Mouse (Mus musculus): Measurements from ENCODE around the gene Tlr2. TPM values are rescaled to one million over a fixed set of nuclear protein-coding genes. Genes with fewer than 3 reads are reported as not detected.

Tlr2 gene
- total and polyA plus RNA-seq, 2 experiments: 1.1 to 2.0 TPM

- no peaks in the 10 kb centered on the region for H3K27me3 ChIP-seq (ENCODE audit: control insufficient read depth, insufficient read depth, low read length)
- no peak overlapping the region for H3K9ac ChIP-seq (ENCODE audit: low read depth, low read length)
- H3K27ac ChIP-seq (replicated peaks; ENCODE audit: insufficient read depth, low read depth, low read length): no peak overlapping the region
- 40% methylated on average over 7 of the region's 7 CpGs for WGBS
- no peaks in the 10 kb centered on the region for H3K79me2 ChIP-seq (ENCODE audit: control insufficient read depth, insufficient read depth, low read length)
- DNase-seq (ENCODE audit: extremely low read depth, low read depth, low spot score): peak; percentile 92
- no peaks in the 10 kb centered on the region for H3K36me3 ChIP-seq (ENCODE audit: control insufficient read depth, insufficient read depth, low read length)
- no peak for TF ChIP-seq POLR2A (IDR thresholded peaks at IDR 0.05; ENCODE audit: extremely low read depth, insufficient read depth, low read length)
- TF ChIP-seq CTCF (IDR thresholded peaks at IDR 0.05; ENCODE audit: low read depth, low read length): no peak
- peaks cover 16% of the 10 kb centered on the region for H3K4me1 ChIP-seq (ENCODE audit: control insufficient read depth, insufficient read depth, low read length)
- H3K4me3 ChIP-seq (ENCODE audit: insufficient read depth, low read depth, low read length): no peak overlapping the region
Measured at GRCm38 (mm10) chr3:83859595-83859994, 18.0 kb upstream of the Tlr2 start.

GRCm38 (mm10) chr3:83859071-83859470 is 17.5 kb upstream of the Tlr2 start:
- WGBS: 71% methylated on average over 3 of the region's 3 CpGs
- Histone ChIP-seq H3K27me3 (ENCODE audit: control insufficient read depth, insufficient read depth, low read length) (no peaks in the 10 kb centered on the region), H3K79me2 (ENCODE audit: control insufficient read depth, insufficient read depth, low read length) (no peaks in the 10 kb centered on the region), H3K36me3 (ENCODE audit: control insufficient read depth, insufficient read depth, low read length) (no peaks in the 10 kb centered on the region), H3K9ac (ENCODE audit: low read depth, low read length) (no peak overlapping the region), H3K27ac (replicated peaks; ENCODE audit: insufficient read depth, low read depth, low read length) (no peak overlapping the region), H3K4me1 (ENCODE audit: control insufficient read depth, insufficient read depth, low read length) (peaks cover 16% of the 10 kb centered on the region), H3K4me3 (ENCODE audit: insufficient read depth, low read depth, low read length) (no peak overlapping the region)
- DNase-seq (ENCODE audit: extremely low read depth, low read depth, low spot score): no peak
- TF ChIP-seq CTCF (IDR thresholded peaks at IDR 0.05; ENCODE audit: low read depth, low read length) (no peak), POLR2A (IDR thresholded peaks at IDR 0.05; ENCODE audit: extremely low read depth, insufficient read depth, low read length) (no peak)

DNA sequence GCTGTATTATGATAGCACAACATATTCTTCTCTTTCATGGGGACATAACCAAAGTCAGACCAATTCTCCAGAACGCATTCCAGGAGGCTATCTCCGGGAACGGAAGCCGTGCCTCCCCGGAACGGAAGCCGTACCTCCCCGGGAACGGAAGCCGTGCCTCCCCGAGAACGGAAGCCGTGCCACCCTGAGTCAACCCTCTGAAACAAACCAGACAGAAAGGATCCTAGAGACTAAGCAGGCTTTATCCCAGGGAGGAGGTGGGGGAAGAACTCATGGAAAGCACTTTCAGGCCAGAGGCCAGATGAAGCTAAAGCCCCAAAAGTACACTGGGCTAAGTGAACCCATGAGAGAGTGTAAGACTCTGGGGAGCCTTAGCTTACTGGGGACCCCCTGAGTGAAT is 16.1 kb upstream of the Tlr2 start:
- Histone ChIP-seq H3K4me1 (ENCODE audit: control insufficient read depth, insufficient read depth, low read length) (peaks cover 9% of the 10 kb centered on the region), H3K27me3 (ENCODE audit: control insufficient read depth, insufficient read depth, low read length) (no peaks in the 10 kb centered on the region), H3K36me3 (ENCODE audit: control insufficient read depth, insufficient read depth, low read length) (no peaks in the 10 kb centered on the region), H3K4me3 (ENCODE audit: insufficient read depth, low read depth, low read length) (no peak overlapping the region), H3K79me2 (ENCODE audit: control insufficient read depth, insufficient read depth, low read length) (no peaks in the 10 kb centered on the region), H3K9ac (ENCODE audit: low read depth, low read length) (no peak overlapping the region), H3K27ac (replicated peaks; ENCODE audit: insufficient read depth, low read depth, low read length) (no peak overlapping the region)
- 95% methylated on average over 13 of the region's 13 CpGs for WGBS
- TF ChIP-seq POLR2A (IDR thresholded peaks at IDR 0.05; ENCODE audit: extremely low read depth, insufficient read depth, low read length): no peak
- no peak for TF ChIP-seq CTCF (IDR thresholded peaks at IDR 0.05; ENCODE audit: low read depth, low read length)
- no peak for DNase-seq (ENCODE audit: extremely low read depth, low read depth, low spot score)

- DNase-seq (ENCODE audit: extremely low read depth, low read depth, low spot score): no peak
- Histone ChIP-seq H3K9ac (ENCODE audit: low read depth, low read length) (no peak overlapping the region), H3K79me2 (ENCODE audit: control insufficient read depth, insufficient read depth, low read length) (no peaks in the 10 kb centered on the region), H3K4me1 (ENCODE audit: control insufficient read depth, insufficient read depth, low read length) (peaks cover 5% of the 10 kb centered on the region), H3K4me3 (ENCODE audit: insufficient read depth, low read depth, low read length) (no peak overlapping the region), H3K27ac (replicated peaks; ENCODE audit: insufficient read depth, low read depth, low read length) (no peak overlapping the region), H3K36me3 (ENCODE audit: control insufficient read depth, insufficient read depth, low read length) (no peaks in the 10 kb centered on the region), H3K27me3 (ENCODE audit: control insufficient read depth, insufficient read depth, low read length) (no peaks in the 10 kb centered on the region)
- TF ChIP-seq CTCF (IDR thresholded peaks at IDR 0.05; ENCODE audit: low read depth, low read length) (no peak), POLR2A (IDR thresholded peaks at IDR 0.05; ENCODE audit: extremely low read depth, insufficient read depth, low read length) (no peak)
- WGBS: 90% methylated on average over 5 of the region's 5 CpGs
Measured at GRCm38 (mm10) chr3:83855643-83856042, 14.1 kb upstream of the Tlr2 start.

DNA sequence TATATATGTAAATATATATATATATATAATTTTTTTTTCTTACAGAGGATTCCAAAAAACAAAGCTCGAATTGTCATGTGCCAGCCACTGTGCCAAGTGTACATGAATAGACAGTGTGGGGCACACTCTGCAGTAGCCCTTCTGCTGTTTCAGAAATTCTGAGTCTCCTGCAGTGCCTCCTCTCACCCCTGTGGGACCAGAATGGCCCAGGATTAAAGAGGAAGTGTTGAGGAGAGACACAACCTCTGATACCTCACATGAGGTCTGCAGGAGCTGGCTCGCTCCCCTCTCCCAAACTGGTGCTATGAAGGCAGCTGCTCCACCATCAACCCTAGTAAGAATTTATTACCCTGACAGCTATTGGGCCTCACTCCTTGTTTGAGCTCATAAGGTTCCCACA is 7.8 kb upstream of the Tlr2 start:
- no peak for DNase-seq (ENCODE audit: extremely low read depth, low read depth, low spot score)
- whole genome bisulfite sequencing: 80% methylated on average over 2 of the region's 2 CpGs
- no peak overlapping the region for H3K27ac ChIP-seq (replicated peaks; ENCODE audit: insufficient read depth, low read depth, low read length)
- H3K79me2 ChIP-seq (ENCODE audit: control insufficient read depth, insufficient read depth, low read length): no peaks in the 10 kb centered on the region
- no peak overlapping the region for H3K9ac ChIP-seq (ENCODE audit: low read depth, low read length)
- no peak overlapping the region for H3K4me3 ChIP-seq (ENCODE audit: insufficient read depth, low read depth, low read length)
- no peaks in the 10 kb centered on the region for H3K4me1 ChIP-seq (ENCODE audit: control insufficient read depth, insufficient read depth, low read length)
- TF ChIP-seq POLR2A (IDR thresholded peaks at IDR 0.05; ENCODE audit: extremely low read depth, insufficient read depth, low read length) (no peak), CTCF (IDR thresholded peaks at IDR 0.05; ENCODE audit: low read depth, low read length) (no peak)
- H3K27me3 ChIP-seq (ENCODE audit: control insufficient read depth, insufficient read depth, low read length): no peaks in the 10 kb centered on the region
- no peaks in the 10 kb centered on the region for H3K36me3 ChIP-seq (ENCODE audit: control insufficient read depth, insufficient read depth, low read length)

- no peak for DNase-seq (ENCODE audit: extremely low read depth, low read depth, low spot score)
- WGBS: 82% methylated on average over 8 of the region's 8 CpGs
- H3K27ac ChIP-seq (replicated peaks; ENCODE audit: insufficient read depth, low read depth, low read length): no peak overlapping the region
- no peaks in the 10 kb centered on the region for H3K79me2 ChIP-seq (ENCODE audit: control insufficient read depth, insufficient read depth, low read length)
- H3K4me1 ChIP-seq (ENCODE audit: control insufficient read depth, insufficient read depth, low read length): peaks cover 5% of the 10 kb centered on the region; the same call in 1 of the 2 replicates
- TF ChIP-seq CTCF (IDR thresholded peaks at IDR 0.05; ENCODE audit: low read depth, low read length) (no peak), POLR2A (IDR thresholded peaks at IDR 0.05; ENCODE audit: extremely low read depth, insufficient read depth, low read length) (no peak)
- H3K27me3 ChIP-seq (ENCODE audit: control insufficient read depth, insufficient read depth, low read length): no peaks in the 10 kb centered on the region
- no peak overlapping the region for H3K9ac ChIP-seq (ENCODE audit: low read depth, low read length)
- no peak overlapping the region for H3K4me3 ChIP-seq (ENCODE audit: insufficient read depth, low read depth, low read length)
- no peaks in the 10 kb centered on the region for H3K36me3 ChIP-seq (ENCODE audit: control insufficient read depth, insufficient read depth, low read length)
Measured at GRCm38 (mm10) chr3:83844766-83845520, 3.4 kb upstream of the Tlr2 start.
